Mouse (Mus musculus): ENCODE measurements at regions not wholly inside any gene's neighbourhood (a gene's known extent, or its start where the extent isn't known, plus 50 kb on each side); places are given as distances from the start of the nearest gene placed in this dataset.

- TF ChIP-seq GATA1 (IDR thresholded peaks at IDR 0.05; ENCODE audit: low read length), result no peak
These were observed 212.4 kb downstream of the Srbd1 start for GRCm38 (mm10) chr17:85932360-85933132.

- no peak for TF ChIP-seq GATA1 (IDR thresholded peaks at IDR 0.05; ENCODE audit: low read length)
These were observed 213.0 kb downstream of the Srbd1 start for GRCm38 (mm10) chr17:85931955-85932354.

- TF ChIP-seq GATA1 (IDR thresholded peaks at IDR 0.05; ENCODE audit: low read length), result no peak
These were observed 214.2 kb downstream of the Srbd1 start for GRCm38 (mm10) chr17:85930789-85931188.

GRCm38 (mm10) chr17:85930331-85930730 is 214.6 kb downstream of the Srbd1 start:
- no peak for TF ChIP-seq GATA1 (IDR thresholded peaks at IDR 0.05; ENCODE audit: low read length)

- no peak for TF ChIP-seq GATA1 (IDR thresholded peaks at IDR 0.05; ENCODE audit: low read length)
These were observed 215.2 kb downstream of the Srbd1 start for GRCm38 (mm10) chr17:85929699-85930286.

GRCm38 (mm10) chr17:85928543-85928942 is 216.4 kb downstream of the Srbd1 start:
- no peak for TF ChIP-seq GATA1 (IDR thresholded peaks at IDR 0.05; ENCODE audit: low read length)

GRCm38 (mm10) chr17:85927261-85927660 is 217.7 kb downstream of the Srbd1 start:
- TF ChIP-seq GATA1 (IDR thresholded peaks at IDR 0.05; ENCODE audit: low read length), result no peak

- TF ChIP-seq GATA1 (IDR thresholded peaks at IDR 0.05; ENCODE audit: low read length), result no peak
These were observed 218.9 kb downstream of the Srbd1 start for GRCm38 (mm10) chr17:85926044-85926443.

GRCm38 (mm10) chr17:85921219-85921673 is 223.7 kb downstream of the Srbd1 start:
- no peak for TF ChIP-seq GATA1 (IDR thresholded peaks at IDR 0.05; ENCODE audit: low read length)

- TF ChIP-seq GATA1 (IDR thresholded peaks at IDR 0.05; ENCODE audit: low read length), result no peak
These were observed 225.1 kb downstream of the Srbd1 start for GRCm38 (mm10) chr17:85919868-85920267.

GRCm38 (mm10) chr17:85915870-85916269 is 227.8 kb upstream of the Six2 start:
- TF ChIP-seq GATA1 (IDR thresholded peaks at IDR 0.05; ENCODE audit: low read length), result no peak

GRCm38 (mm10) chr17:85914062-85914461 is 226.0 kb upstream of the Six2 start:
- TF ChIP-seq GATA1 (IDR thresholded peaks at IDR 0.05; ENCODE audit: low read length), result no peak

- no peak for TF ChIP-seq GATA1 (IDR thresholded peaks at IDR 0.05; ENCODE audit: low read length)
These were observed 220.6 kb upstream of the Six2 start for GRCm38 (mm10) chr17:85908709-85909108.

- no peak for TF ChIP-seq GATA1 (IDR thresholded peaks at IDR 0.05; ENCODE audit: low read length)
These were observed 218.6 kb upstream of the Six2 start for GRCm38 (mm10) chr17:85906597-85907187.

- TF ChIP-seq GATA1 (IDR thresholded peaks at IDR 0.05; ENCODE audit: low read length), result no peak
These were observed 214.5 kb upstream of the Six2 start for GRCm38 (mm10) chr17:85902575-85902974.

GRCm38 (mm10) chr17:85899096-85899495 is 211.0 kb upstream of the Six2 start:
- no peak for TF ChIP-seq GATA1 (IDR thresholded peaks at IDR 0.05; ENCODE audit: low read length)

GRCm38 (mm10) chr17:85895978-85896377 is 207.9 kb upstream of the Six2 start:
- TF ChIP-seq GATA1 (IDR thresholded peaks at IDR 0.05; ENCODE audit: low read length), result no peak
